Mouse (Mus musculus) CH12.LX (cell line): ENCODE measurements at regions not wholly inside any gene's neighbourhood (a gene's known extent, or its start where the extent isn't known, plus 50 kb on each side); places are given as distances from the start of the nearest gene placed in this dataset.

Experiments used
- BHLHE40 ChIP-seq: IDR thresholded peaks from 2 replicates; pipeline ENCODE4 v1.6.1; 2011; ENCODE audit warnings: mild to moderate bottlenecking, low read depth, low read length, improper control_type of control experiment
- CHD2 ChIP-seq: IDR thresholded peaks from 2 replicates; pipeline ENCODE4 v1.6.1; 2011; ENCODE audit warnings: low read length, improper control_type of control experiment
- CTCF ChIP-seq, 2 experiments: IDR thresholded peaks in 1 of 2; conservative IDR thresholded peaks in 1 of 2; 2 replicates each; pipeline ENCODE4 v1.5.1; 2011 to 2012; ENCODE audit warnings: low read depth in 2 of 2, low read length in 2 of 2, improper control_type of control experiment in 1 of 2, inconsistent platforms in 1 of 2, mild to moderate bottlenecking in 1 of 2, moderate library complexity in 1 of 2
- ETS1 ChIP-seq: conservative IDR thresholded peaks from 2 replicates; pipeline ENCODE4 v1.6.1; 2012; ENCODE audit warnings: low read depth, mild to moderate bottlenecking, inconsistent platforms, low read length, improper control_type of control experiment, moderate library complexity
- JUND ChIP-seq: conservative IDR thresholded peaks from 2 replicates; pipeline ENCODE4 v1.6.1; 2011; ENCODE audit warnings: low read depth, low read length, improper control_type of control experiment
- MYC ChIP-seq: IDR thresholded peaks from 2 replicates; pipeline ENCODE4 v1.6.1; 2011; ENCODE audit warnings: low read depth, mild to moderate bottlenecking, improper control_type of control experiment, low read length
- NRF1 ChIP-seq: IDR thresholded peaks from 2 replicates; pipeline ENCODE4 v1.6.1; 2014; ENCODE audit warnings: low read depth, mild to moderate bottlenecking, inconsistent platforms, low read length, improper control_type of control experiment, moderate library complexity
- PAX5 ChIP-seq: IDR thresholded peaks from 2 replicates; pipeline ENCODE4 v1.6.1; 2012; ENCODE audit warnings: low read length, inconsistent platforms, mixed read lengths
- POLR2A ChIP-seq: IDR thresholded peaks from 2 replicates; pipeline ENCODE4 v1.6.1; 2011; ENCODE audit warnings: low read depth, mild to moderate bottlenecking, improper control_type of control experiment, low read length
- RAD21 ChIP-seq: IDR thresholded peaks from 2 replicates; pipeline ENCODE4 v1.6.1; 2011; ENCODE audit warnings: low read depth, mild to moderate bottlenecking, low read length, improper control_type of control experiment, moderate library complexity
- TBP ChIP-seq: conservative IDR thresholded peaks from 2 replicates; pipeline ENCODE4 v1.6.1; 2011; ENCODE audit warnings: low read depth, low read length, improper control_type of control experiment
- ZKSCAN1 ChIP-seq: IDR thresholded peaks from 2 replicates; pipeline ENCODE4 v1.6.1; 2012; ENCODE audit warnings: low read depth, inconsistent platforms, low read length, improper control_type of control experiment, borderline replicate concordance
- ZMIZ1 ChIP-seq: IDR thresholded peaks from 2 replicates; pipeline ENCODE4 v1.6.1; 2012; ENCODE audit warnings: low read depth, mild to moderate bottlenecking, inconsistent platforms, low read length, improper control_type of control experiment

DNA sequence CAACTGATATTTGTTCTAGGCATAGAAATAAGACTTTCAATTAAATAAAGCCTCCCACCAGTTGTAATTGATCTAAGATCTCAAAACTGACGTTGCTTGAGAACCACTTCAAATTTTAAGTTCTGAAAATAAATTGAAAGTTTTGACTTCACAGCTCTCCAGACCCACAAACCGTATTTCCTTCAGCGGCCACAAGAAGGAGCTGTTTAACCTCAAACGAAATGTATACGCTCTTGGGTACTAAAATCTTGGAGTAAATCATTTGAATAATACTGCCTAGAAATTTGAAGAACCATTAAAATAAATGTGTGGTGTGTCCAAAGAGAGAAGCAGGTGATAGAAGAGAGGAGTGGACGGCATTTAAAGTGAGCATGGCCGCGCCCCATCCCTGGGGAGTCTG, 120.2 kb upstream of the Spata13 start:
- TF ChIP-seq BHLHE40 (no peak), CTCF (conservative IDR thresholded peaks at IDR 0.05 in 1 of 2, IDR thresholded peaks at IDR 0.05 in 1 of 2; ENCODE audit: low read depth in 2 of 2, low read length in 2 of 2) (peak; percentile 55 to 88; a peak in 3 of 4 replicates), MYC (no peak), TBP (no peak), JUND (no peak), ZMIZ1 (no peak), CHD2 (no peak), PAX5 (no peak), NRF1 (no peak), RAD21 (peak; percentile 82), ETS1 (no peak), ZKSCAN1 (no peak), POLR2A (no peak)
